Mouse (Mus musculus) frontal cortex, adult (tissue): ENCODE data around the gene Wdr91.
A peak's percentile ranks its signal among the peaks of the same experiment; 100 is the strongest.

Experiments used
- ATAC-seq: cut with Nextera tagmentation; 2 replicates; pipeline ENCODE4 v1.9.2; 2017; ENCODE audit warnings: mild to moderate bottlenecking, moderate library complexity, mixed read lengths; ENCODE audit not compliant: low TSS enrichment

The Wdr91 gene

DNA sequence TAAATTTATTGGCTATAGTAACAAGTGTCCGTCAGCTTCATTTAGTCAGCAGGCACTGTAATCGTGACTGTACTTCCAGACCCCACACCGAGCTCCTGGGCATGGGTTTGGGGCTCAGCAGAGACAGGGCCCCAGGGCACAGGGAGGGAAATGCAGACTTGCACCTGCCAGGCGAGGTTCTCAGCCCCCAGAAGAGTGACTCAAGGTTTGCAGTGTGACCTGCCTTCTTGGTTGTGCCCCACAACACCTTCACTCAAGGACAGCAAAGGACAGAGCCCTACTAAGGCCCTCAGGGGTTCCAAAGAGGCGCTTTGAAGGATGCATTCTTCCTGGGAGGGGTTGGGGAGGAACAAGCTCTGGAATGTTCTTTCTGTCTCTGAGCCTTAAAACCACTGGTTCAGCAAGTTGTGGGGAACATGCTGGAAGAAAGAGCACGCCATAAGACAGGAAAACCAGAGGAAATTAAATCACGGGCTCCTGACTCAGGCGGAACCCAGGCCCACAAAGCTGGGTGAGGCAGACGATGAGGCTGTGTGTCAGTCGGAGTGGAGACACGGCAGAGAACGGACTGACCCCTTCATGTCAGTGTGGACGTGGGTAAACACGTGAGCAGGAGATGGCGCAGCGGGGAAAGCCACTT is 31.5 kb downstream of the Wdr91 start:
- ATAC-seq = no peak

GRCm38 (mm10) chr6:34877509-34878321 is 33.0 kb downstream of the Wdr91 start, which contains the start of gene Cyren:
Gene Cyren (minus strand): TSS chr6:34878060.
- ATAC-seq = peak; percentile 64

- no peak for ATAC-seq
These were observed 33.9 kb downstream of the Wdr91 start for GRCm38 (mm10) chr6:34876835-34877156.

- ATAC-seq = no peak
These were observed 34.5 kb downstream of the Wdr91 start for GRCm38 (mm10) chr6:34875966-34876834.

DNA sequence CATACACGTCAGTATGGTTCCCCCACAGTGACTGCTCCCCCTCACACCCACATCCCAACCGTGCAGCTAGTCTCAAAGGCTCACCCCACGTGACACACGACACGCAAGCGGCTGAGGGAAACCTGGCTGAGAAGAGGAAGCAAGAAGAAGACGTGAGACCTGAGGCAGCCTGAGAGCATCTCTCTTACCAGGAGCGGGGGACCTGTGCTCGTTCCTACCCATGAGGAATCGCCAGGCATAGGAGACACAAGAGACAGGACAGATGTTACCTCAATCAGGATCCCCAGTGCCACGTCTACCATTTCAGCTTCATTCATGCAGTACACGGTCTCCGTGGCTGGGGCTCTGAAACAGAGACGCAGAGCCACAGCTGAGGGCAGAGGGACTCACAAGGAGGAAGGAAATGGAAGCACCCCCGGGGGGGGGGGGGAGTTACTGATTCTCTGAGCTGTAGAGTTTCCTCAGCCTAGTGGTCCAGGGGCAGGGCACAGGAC is 35.4 kb downstream of the Wdr91 start:
- no peak for ATAC-seq

DNA sequence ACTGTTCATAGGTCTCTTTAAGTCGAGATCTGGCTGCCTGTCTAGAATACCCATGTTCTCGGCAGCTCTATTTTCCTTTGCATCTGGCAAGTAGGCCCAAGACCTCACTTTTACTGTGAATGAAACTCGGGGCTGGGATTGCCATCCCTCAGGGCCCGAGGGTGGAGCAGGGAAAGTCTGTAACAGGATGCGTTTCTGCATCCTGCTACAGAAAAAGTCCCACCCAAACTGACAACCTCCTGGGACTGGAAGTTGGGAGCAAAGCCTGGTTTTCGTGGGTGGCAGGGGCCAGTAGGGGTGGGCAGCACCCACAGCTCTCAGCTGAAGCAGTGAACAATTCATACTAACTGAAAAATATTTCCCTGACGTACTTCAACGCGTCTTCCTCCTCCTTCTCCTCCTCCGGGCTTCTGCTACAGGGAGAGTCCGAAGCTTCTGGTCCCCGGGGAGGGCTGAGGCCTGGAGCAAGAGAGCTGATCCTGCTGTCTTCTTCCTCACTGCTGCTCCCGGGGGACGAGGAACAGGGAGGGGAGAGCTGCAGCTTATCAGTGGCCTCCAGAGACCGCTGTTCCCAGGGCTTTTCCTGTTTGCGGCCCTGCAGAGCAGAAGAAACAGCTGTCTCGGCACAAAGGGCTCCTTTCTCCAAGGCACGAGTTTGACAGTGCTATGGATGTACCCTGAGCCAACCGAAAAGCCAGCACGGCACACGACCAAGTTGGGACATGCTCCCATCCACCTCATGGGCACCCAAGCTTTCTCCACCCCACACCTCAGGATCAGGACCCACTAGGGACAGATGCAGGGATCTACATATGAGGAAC is 36.4 kb downstream of the Wdr91 start:
- ATAC-seq = 0 out of 2 replicates have a peak, but pooled peaks have one; percentile 0

- no peak for ATAC-seq
These were observed 37.8 kb downstream of the Wdr91 start for GRCm38 (mm10) chr6:34872871-34873270.

GRCm38 (mm10) chr6:34871929-34872328 is 38.7 kb downstream of the Wdr91 start:
- no peak for ATAC-seq

- no peak for ATAC-seq
These were observed 40.0 kb downstream of the Wdr91 start for GRCm38 (mm10) chr6:34870724-34871123.

GRCm38 (mm10) chr6:34870136-34870535 is 40.5 kb downstream of the Wdr91 start:
- ATAC-seq = no peak

GRCm38 (mm10) chr6:34869225-34869915 is 41.3 kb downstream of the Wdr91 start:
- ATAC-seq = no peak

GRCm38 (mm10) chr6:34868507-34869217 is 42.0 kb downstream of the Wdr91 start:
- ATAC-seq = no peak

GRCm38 (mm10) chr6:34867995-34868350 is 42.7 kb downstream of the Wdr91 start:
- ATAC-seq = no peak

- ATAC-seq = no peak
These were observed 43.2 kb downstream of the Wdr91 start for GRCm38 (mm10) chr6:34867301-34867994.

GRCm38 (mm10) chr6:34866786-34867185 is 43.9 kb downstream of the Wdr91 start:
- no peak for ATAC-seq

DNA sequence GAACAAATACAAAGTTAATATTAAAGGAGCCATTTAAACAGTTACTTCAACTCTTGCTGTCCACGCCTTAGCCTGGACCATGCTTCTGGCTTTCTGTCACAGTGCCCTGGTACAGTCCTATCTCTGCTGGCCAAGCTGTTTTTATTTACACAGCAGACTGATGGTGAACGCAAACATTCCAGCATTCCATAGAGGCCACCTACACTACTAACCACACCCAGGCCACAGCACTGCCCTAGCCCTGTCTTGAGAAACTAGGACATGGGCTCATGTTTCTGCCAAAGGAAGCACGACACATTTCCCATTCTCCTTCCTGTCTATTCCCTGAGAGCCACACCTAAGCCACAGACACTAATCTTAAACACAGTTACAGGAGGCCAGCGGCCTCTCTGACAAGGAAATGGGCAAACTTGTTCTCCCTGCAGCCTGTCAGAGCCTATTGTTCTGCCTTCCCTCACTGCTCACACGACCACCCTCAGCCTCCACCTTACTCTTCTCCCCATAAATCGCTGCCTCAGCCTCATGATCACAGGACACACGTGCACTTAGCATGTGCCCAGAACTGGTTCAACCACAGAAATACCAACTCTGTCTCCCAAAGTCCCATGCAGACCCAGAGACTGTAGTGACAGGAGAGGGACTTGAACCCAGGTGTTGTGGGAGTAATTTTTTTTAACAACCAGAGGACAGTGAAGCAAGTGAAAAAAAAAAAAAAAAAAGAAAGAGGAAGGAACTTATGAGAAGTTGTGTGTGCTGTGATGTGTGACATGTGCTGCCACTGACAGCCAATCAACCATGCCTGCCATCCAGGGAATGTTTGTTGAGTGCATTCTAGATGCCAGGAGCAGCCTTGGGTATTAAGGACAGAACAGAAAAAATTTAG is 44.7 kb downstream of the Wdr91 start:
- no peak for ATAC-seq

DNA sequence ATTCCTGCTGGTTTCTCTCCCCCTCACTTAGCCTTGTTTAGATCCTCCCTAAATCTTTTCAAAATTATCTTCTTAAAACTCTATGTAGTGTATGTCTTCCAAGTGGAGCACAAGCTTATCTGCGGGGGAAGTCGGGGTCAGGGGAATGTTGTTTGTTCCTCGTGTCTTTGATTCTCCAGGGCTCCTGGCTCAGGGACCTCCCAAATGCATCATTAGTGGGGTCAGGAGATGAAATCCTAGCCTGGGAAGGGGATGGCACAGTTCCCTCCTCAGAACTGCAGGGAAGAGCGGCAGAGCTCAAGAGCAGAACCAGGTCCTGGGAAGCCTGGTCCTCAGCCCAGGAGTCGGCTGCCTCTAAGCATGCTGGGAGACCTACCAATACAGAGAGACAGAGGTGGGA is 45.5 kb downstream of the Wdr91 start:
- no peak for ATAC-seq

DNA sequence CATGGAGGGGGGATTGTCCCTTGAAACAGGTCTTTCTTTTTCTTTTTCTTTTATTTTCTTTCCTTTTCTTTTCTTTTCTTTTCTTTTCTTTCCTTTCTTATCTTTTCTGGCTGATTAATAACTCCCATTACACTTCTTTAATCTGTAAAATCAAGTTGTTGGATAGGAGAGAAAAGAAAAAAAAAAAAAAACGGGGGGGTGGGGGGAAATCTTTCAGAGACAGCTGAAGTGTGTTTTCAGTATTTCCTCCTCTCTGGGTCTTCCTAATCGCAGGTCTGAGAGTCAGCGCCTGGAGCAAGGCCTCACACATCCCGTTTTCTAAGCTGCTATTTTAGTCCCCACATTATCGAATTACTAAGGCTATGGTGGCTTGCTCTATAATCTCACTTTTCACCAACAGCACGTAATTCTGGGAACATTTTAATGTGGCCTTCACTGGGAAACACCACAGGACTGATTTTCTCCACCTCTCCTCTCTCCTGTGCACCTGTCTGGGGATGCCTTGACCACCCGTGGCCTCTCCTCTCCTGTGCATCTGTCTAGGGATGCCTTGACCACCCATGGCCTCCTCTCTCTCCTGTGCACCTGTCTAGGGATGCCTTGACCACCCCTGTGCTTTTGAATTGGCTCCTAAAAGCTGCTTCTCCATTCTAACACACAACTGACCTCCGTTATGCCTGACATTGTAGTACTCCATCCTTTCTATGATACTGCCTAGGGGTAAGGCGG is 46.7 kb downstream of the Wdr91 start:
- ATAC-seq = no peak
